Mouse (Mus musculus) stomach, embryonic 15.5 days (tissue): ENCODE data around the gene Cdc42bpa. TPM values are rescaled to one million over a fixed set of nuclear protein-coding genes. Genes with fewer than 3 reads are reported as not detected.

Source experiments
- ATAC-seq: fragments of 200-750 bp; cut with Nextera tagmentation; 2 replicates; pipeline ENCODE4 v1.8.0; 2017; ENCODE audit warnings: low read depth, moderate number of reproducible peaks, moderate TSS enrichment; ENCODE audit not compliant: insufficient read depth, low FRiP score
- H3K27ac ChIP-seq: fragments of 300-500 bp; sonication (generic); 2 replicates; pipeline ENCODE4 v1.5.1; 2015; ENCODE audit warnings: mild to moderate bottlenecking, inconsistent platforms
- H3K27me3 ChIP-seq: fragments of 300-500 bp; sonication (generic); replicated peaks from 2 replicates; pipeline ENCODE4 v1.6.1; 2015; ENCODE audit warnings: inconsistent platforms
- H3K36me3 ChIP-seq: fragments of 300-500 bp; sonication (generic); 2 replicates; pipeline ENCODE4 v1.6.1; 2015; ENCODE audit warnings: inconsistent platforms
- H3K4me1 ChIP-seq: fragments of 300-500 bp; sonication (generic); 2 replicates; pipeline ENCODE4 v1.6.1; 2015; ENCODE audit warnings: inconsistent platforms
- H3K4me2 ChIP-seq: fragments of 300-500 bp; sonication (generic); 2 replicates; pipeline ENCODE4 v1.6.1; 2015; ENCODE audit warnings: mild to moderate bottlenecking, inconsistent platforms
- H3K4me3 ChIP-seq: fragments of 300-500 bp; sonication (generic); replicated peaks from 2 replicates; pipeline ENCODE4 v1.5.1; 2015; ENCODE audit warnings: inconsistent platforms
- H3K9ac ChIP-seq: fragments of 300-500 bp; sonication (generic); 2 replicates; pipeline ENCODE4 v1.6.1; 2015; ENCODE audit warnings: inconsistent platforms
- H3K9me3 ChIP-seq: fragments of 300-500 bp; sonication (generic); 2 replicates; pipeline ENCODE4 v1.6.1; 2016; ENCODE audit warnings: inconsistent platforms
- WGBS: fragments of 180-500 bp; shearing (Covaris S2); methylation state at CpG from one replicate; pipeline ENCODE4 v1.1.7; 2015; 5-methylcytosine and 5-hydroxymethylcytosine counted together
- polyA plus RNA-seq: library from polyadenylated mRNA; unstranded; fragments of >200 nt; fragmentation: Nextera tagmentation; extraction: Ambion mirVana; gene quantifications from 2 replicates; pipeline ENCODE4 v1.2.1, GENCODE M21; 2015

The Cdc42bpa gene
- polyA plus RNA-seq, 1 experiment from 2014 or later, result 17.9 TPM

- H3K27me3 ChIP-seq, result no peaks in the 10 kb centered on the region
- H3K4me1 ChIP-seq, result no peaks in the 10 kb centered on the region
- no peak overlapping the region for H3K4me2 ChIP-seq
- H3K27ac ChIP-seq, result no peak overlapping the region
- no peak overlapping the region for H3K9ac ChIP-seq
- no peak overlapping the region for H3K4me3 ChIP-seq
- WGBS, result 97% methylated on average over 1 of the region's 1 CpGs
- no peaks in the 10 kb centered on the region for H3K36me3 ChIP-seq
- no peaks in the 10 kb centered on the region for H3K9me3 ChIP-seq
- ATAC-seq, result no peak
Observed at GRCm38 (mm10) chr1:180089176-180089575, 128.9 kb downstream of the Cdc42bpa start.

- ATAC-seq, result no peak
- H3K9me3 ChIP-seq, result no peaks in the 10 kb centered on the region
- H3K4me2 ChIP-seq, result no peak overlapping the region
- no peaks in the 10 kb centered on the region for H3K4me1 ChIP-seq
- no peak overlapping the region for H3K4me3 ChIP-seq
- H3K36me3 ChIP-seq, result peaks cover 6% of the 10 kb centered on the region
- H3K27me3 ChIP-seq, result no peaks in the 10 kb centered on the region
- no peak overlapping the region for H3K27ac ChIP-seq
- H3K9ac ChIP-seq, result no peak overlapping the region
- WGBS, result 91% methylated on average over 5 of the region's 5 CpGs
Observed at GRCm38 (mm10) chr1:180098426-180098825, 138.2 kb downstream of the Cdc42bpa start.

- Histone ChIP-seq H3K4me3 (no peak overlapping the region), H3K9me3 (no peaks in the 10 kb centered on the region), H3K4me1 (no peaks in the 10 kb centered on the region), H3K9ac (no peak overlapping the region), H3K27ac (no peak overlapping the region), H3K4me2 (no peak overlapping the region), H3K36me3 (no peaks in the 10 kb centered on the region), H3K27me3 (no peaks in the 10 kb centered on the region)
- 66% methylated on average over 3 of the region's 3 CpGs for WGBS
- ATAC-seq, result no peak
Observed at GRCm38 (mm10) chr1:180104567-180104966, 144.3 kb downstream of the Cdc42bpa start.

- Histone ChIP-seq H3K9me3 (no peaks in the 10 kb centered on the region), H3K4me3 (no peak overlapping the region), H3K9ac (no peak overlapping the region), H3K27me3 (no peaks in the 10 kb centered on the region), H3K4me2 (no peak overlapping the region), H3K36me3 (no peaks in the 10 kb centered on the region), H3K27ac (no peak overlapping the region), H3K4me1 (no peaks in the 10 kb centered on the region)
- 71% methylated on average over 5 of the region's 5 CpGs for WGBS
- no peak for ATAC-seq
Observed at GRCm38 (mm10) chr1:180109050-180109449, 148.8 kb downstream of the Cdc42bpa start.

- H3K27me3 ChIP-seq, result no peaks in the 10 kb centered on the region
- H3K36me3 ChIP-seq, result no peaks in the 10 kb centered on the region
- no peaks in the 10 kb centered on the region for H3K9me3 ChIP-seq
- no peak overlapping the region for H3K27ac ChIP-seq
- no peak for ATAC-seq
- no peak overlapping the region for H3K4me2 ChIP-seq
- no peak overlapping the region for H3K9ac ChIP-seq
- H3K4me3 ChIP-seq, result no peak overlapping the region
- no peaks in the 10 kb centered on the region for H3K4me1 ChIP-seq
- WGBS, result 75% methylated on average over 1 of the region's 1 CpGs
Observed at GRCm38 (mm10) chr1:180116525-180116924, 156.3 kb downstream of the Cdc42bpa start.

GRCm38 (mm10) chr1:180118233-180118632 lies 158.0 kb downstream of the Cdc42bpa start:
- Histone ChIP-seq H3K36me3 (no peaks in the 10 kb centered on the region), H3K4me1 (no peaks in the 10 kb centered on the region), H3K9me3 (no peaks in the 10 kb centered on the region), H3K4me2 (no peak overlapping the region), H3K9ac (no peak overlapping the region), H3K27ac (no peak overlapping the region), H3K4me3 (no peak overlapping the region), H3K27me3 (no peaks in the 10 kb centered on the region)
- no peak for ATAC-seq
- WGBS, result 82% methylated on average over 8 of the region's 8 CpGs

- no peak; the same call in 1 of the 2 replicates for ATAC-seq
- Histone ChIP-seq H3K4me1 (no peaks in the 10 kb centered on the region), H3K4me2 (no peak overlapping the region), H3K27ac (no peak overlapping the region), H3K9ac (no peak overlapping the region), H3K27me3 (no peaks in the 10 kb centered on the region), H3K36me3 (no peaks in the 10 kb centered on the region), H3K4me3 (no peak overlapping the region), H3K9me3 (no peaks in the 10 kb centered on the region)
- WGBS, result 89% methylated on average over 5 of the region's 5 CpGs
Observed at GRCm38 (mm10) chr1:180128077-180128792, 168.0 kb downstream of the Cdc42bpa start.

- no peak for ATAC-seq
- WGBS, result 64% methylated on average over 3 of the region's 3 CpGs
Observed at GRCm38 (mm10) chr1:180131402-180131801, 171.1 kb downstream of the Cdc42bpa start.

GRCm38 (mm10) chr1:180132187-180132586 lies 171.9 kb downstream of the Cdc42bpa start:
- WGBS, result 81% methylated on average over 4 of the region's 4 CpGs
- Histone ChIP-seq H3K9ac (no peak overlapping the region), H3K9me3 (no peaks in the 10 kb centered on the region), H3K27me3 (no peaks in the 10 kb centered on the region), H3K27ac (no peak overlapping the region), H3K36me3 (peaks cover 6% of the 10 kb centered on the region; the same call in 1 of the 2 replicates), H3K4me2 (no peak overlapping the region), H3K4me1 (no peaks in the 10 kb centered on the region), H3K4me3 (no peak overlapping the region)
- no peak for ATAC-seq

More at GRCm38 (mm10) chr1:180131402-180131801, 171.1 kb downstream of the Cdc42bpa start:
- Histone ChIP-seq H3K4me3 (no peak overlapping the region), H3K4me2 (no peak overlapping the region), H3K9me3 (no peaks in the 10 kb centered on the region), H3K36me3 (no peaks in the 10 kb centered on the region), H3K4me1 (no peaks in the 10 kb centered on the region), H3K27ac (no peak overlapping the region), H3K9ac (no peak overlapping the region), H3K27me3 (no peaks in the 10 kb centered on the region)

GRCm38 (mm10) chr1:180139158-180139557 lies 178.9 kb downstream of the Cdc42bpa start:
- Histone ChIP-seq H3K9me3 (no peaks in the 10 kb centered on the region), H3K27me3 (no peaks in the 10 kb centered on the region), H3K4me1 (no peaks in the 10 kb centered on the region), H3K36me3 (peaks cover 14% of the 10 kb centered on the region), H3K9ac (no peak overlapping the region), H3K27ac (no peak overlapping the region), H3K4me2 (no peak overlapping the region), H3K4me3 (no peak overlapping the region)
- ATAC-seq, result no peak
- WGBS, result 82% methylated on average over 4 of the region's 4 CpGs

GRCm38 (mm10) chr1:180140970-180141369 lies 180.7 kb downstream of the Cdc42bpa start:
- H3K9ac ChIP-seq, result no peak overlapping the region
- H3K36me3 ChIP-seq, result peaks cover 17% of the 10 kb centered on the region
- no peaks in the 10 kb centered on the region for H3K27me3 ChIP-seq
- no peaks in the 10 kb centered on the region for H3K4me1 ChIP-seq
- WGBS, result 89% methylated on average over 2 of the region's 2 CpGs
- H3K4me2 ChIP-seq, result no peak overlapping the region
- no peaks in the 10 kb centered on the region for H3K9me3 ChIP-seq
- H3K27ac ChIP-seq, result no peak overlapping the region
- no peak overlapping the region for H3K4me3 ChIP-seq
- no peak for ATAC-seq

GRCm38 (mm10) chr1:180148036-180148435 lies 187.8 kb downstream of the Cdc42bpa start:
- Histone ChIP-seq H3K27ac (no peak overlapping the region), H3K9ac (no peak overlapping the region), H3K27me3 (no peaks in the 10 kb centered on the region), H3K4me2 (no peak overlapping the region), H3K36me3 (peaks cover 5% of the 10 kb centered on the region), H3K9me3 (no peaks in the 10 kb centered on the region), H3K4me3 (no peak overlapping the region), H3K4me1 (no peaks in the 10 kb centered on the region)
- ATAC-seq, result peak; percentile 88
- WGBS, result 81% methylated on average over 4 of the region's 4 CpGs
